Mouse (Mus musculus) ES-Bruce4 (cell line): ENCODE results near the gene Pycard.

Experiments used
- CTCF ChIP-seq: IDR thresholded peaks from one replicate; pipeline ENCODE4 v1.8.1; 2011; ENCODE audit warnings: low read depth, low read length
- EP300 ChIP-seq: IDR thresholded peaks from 2 replicates; pipeline ENCODE4 v1.6.1; 2011; ENCODE audit warnings: low read depth, low read length; ENCODE audit not compliant: insufficient read depth

- TF ChIP-seq EP300, result no peak
- no peak for TF ChIP-seq CTCF
Measured at GRCm38 (mm10) chr7:128019187-128019586, 25.5 kb upstream of the Pycard start.
